Mouse (Mus musculus) C2C12 (cell line): Measurements from ENCODE around the gene Pard3.

Experiments
- CEBPB ChIP-seq: IDR thresholded peaks from one replicate; pipeline ENCODE4 v1.6.1; 2011; ENCODE audit warnings: low read depth, mild to moderate bottlenecking, control low read depth, moderate library complexity
- CTCF ChIP-seq: IDR thresholded peaks from one replicate; pipeline ENCODE4 v1.5.1; 2011; ENCODE audit not compliant: control insufficient read depth, insufficient read depth, insufficient read length
- FOSL1 ChIP-seq: IDR thresholded peaks from one replicate; pipeline ENCODE4 v1.8.0; 2011; ENCODE audit warnings: mild to moderate bottlenecking, low read length; ENCODE audit not compliant: poor library complexity, insufficient read depth, severe bottlenecking
- MAX ChIP-seq: IDR thresholded peaks from one replicate; pipeline ENCODE4 v1.6.1; 2011; ENCODE audit warnings: mild to moderate bottlenecking, control low read depth
- MYOG ChIP-seq: IDR thresholded peaks from one replicate; pipeline ENCODE4 v1.6.1; 2011; ENCODE audit not compliant: control insufficient read depth, insufficient read length; ENCODE audit errors: extremely low read depth
- USF1 ChIP-seq: IDR thresholded peaks from one replicate; pipeline ENCODE4 v1.6.1; 2011; ENCODE audit warnings: low read depth, mild to moderate bottlenecking, control low read depth, moderate library complexity

GRCm38 (mm10) chr8:127505286-127505685, 441.6 kb downstream of the Pard3 start:
- TF ChIP-seq CTCF (no peak), MAX (no peak), CEBPB (no peak), MYOG (no peak), FOSL1 (no peak), USF1 (no peak)
